Mouse (Mus musculus) heart, postnatal 0 days (tissue): ENCODE results near the gene Bcas1.

ENCODE experiments used
- CTCF ChIP-seq: IDR thresholded peaks from 2 replicates; pipeline ENCODE4 v1.5.1; 2016; ENCODE audit warnings: antibody characterized with exemption, control low read depth, low read depth
- EP300 ChIP-seq: IDR thresholded peaks from 2 replicates; pipeline ENCODE4 v1.6.1; 2016; ENCODE audit warnings: antibody characterized with exemption, low read depth

GRCm38 (mm10) chr2:170388320-170388719 is 39.3 kb downstream of the Bcas1 start:
- TF ChIP-seq CTCF (no peak), EP300 (no peak)
